Mouse (Mus musculus): ENCODE data around the gene Foxa2. TPM values are rescaled to one million over a fixed set of nuclear protein-coding genes. Genes with fewer than 3 reads are reported as not detected.

The Foxa2 gene
- not detected in 2 replicates for polyA plus RNA-seq (2012; ENCODE audit: insufficient read depth, insufficient read length, missing spikeins)

- Histone ChIP-seq H3K4me3 (ENCODE audit: insufficient read depth, low read length) (no peak within 1 kb of the TSS), H3K4me1 (ENCODE audit: control insufficient read depth, insufficient read depth, low read length) (no peaks in the 10 kb centered on the region), H3K27ac (ENCODE audit: insufficient read depth, low read depth, low read length) (no peak within 1 kb of the TSS)
- TF ChIP-seq CTCF (IDR thresholded peaks at IDR 0.05; ENCODE audit: low read depth, low read length) = no peak
- no peak for TF ChIP-seq POLR2A (IDR thresholded peaks at IDR 0.05; ENCODE audit: borderline replicate concordance, low read depth, low read length)
Measured at GRCm38 (mm10) chr2:148046799-148047165, at the start of gene Foxa2. Gene Foxa2 (minus strand): TSS chr2:148046969.

GRCm38 (mm10) chr2:148092089-148092488 is 45.3 kb upstream of the Foxa2 start:
- H3K4me3 ChIP-seq (ENCODE audit: insufficient read depth, low read length) = no peak overlapping the region
- no peaks in the 10 kb centered on the region for H3K4me1 ChIP-seq (ENCODE audit: control insufficient read depth, insufficient read depth, low read length)
- TF ChIP-seq POLR2A (IDR thresholded peaks at IDR 0.05; ENCODE audit: borderline replicate concordance, low read depth, low read length) (no peak), CTCF (IDR thresholded peaks at IDR 0.05; ENCODE audit: low read depth, low read length) (no peak)
- H3K27ac ChIP-seq (ENCODE audit: insufficient read depth, low read depth, low read length) = no peak overlapping the region

GRCm38 (mm10) chr2:148091657-148092056 is 44.9 kb upstream of the Foxa2 start:
- Histone ChIP-seq H3K27ac (ENCODE audit: insufficient read depth, low read depth, low read length) (no peak overlapping the region), H3K4me1 (ENCODE audit: control insufficient read depth, insufficient read depth, low read length) (no peaks in the 10 kb centered on the region), H3K4me3 (ENCODE audit: insufficient read depth, low read length) (no peak overlapping the region)
- no peak for TF ChIP-seq CTCF (IDR thresholded peaks at IDR 0.05; ENCODE audit: low read depth, low read length)
- TF ChIP-seq POLR2A (IDR thresholded peaks at IDR 0.05; ENCODE audit: borderline replicate concordance, low read depth, low read length) = no peak

- no peaks in the 10 kb centered on the region for H3K4me1 ChIP-seq (ENCODE audit: control insufficient read depth, insufficient read depth, low read length)
- H3K27ac ChIP-seq (ENCODE audit: insufficient read depth, low read depth, low read length) = no peak overlapping the region
- H3K4me3 ChIP-seq (ENCODE audit: insufficient read depth, low read length) = no peak overlapping the region
- TF ChIP-seq POLR2A (IDR thresholded peaks at IDR 0.05; ENCODE audit: borderline replicate concordance, low read depth, low read length) = no peak
- TF ChIP-seq CTCF (IDR thresholded peaks at IDR 0.05; ENCODE audit: low read depth, low read length) = no peak
Measured at GRCm38 (mm10) chr2:148090071-148090470, 43.3 kb upstream of the Foxa2 start.

- Histone ChIP-seq H3K4me3 (ENCODE audit: insufficient read depth, low read length) (no peak overlapping the region), H3K27ac (ENCODE audit: insufficient read depth, low read depth, low read length) (no peak overlapping the region), H3K4me1 (ENCODE audit: control insufficient read depth, insufficient read depth, low read length) (no peaks in the 10 kb centered on the region)
- TF ChIP-seq CTCF (IDR thresholded peaks at IDR 0.05; ENCODE audit: low read depth, low read length) = no peak
- no peak for TF ChIP-seq POLR2A (IDR thresholded peaks at IDR 0.05; ENCODE audit: borderline replicate concordance, low read depth, low read length)
Measured at GRCm38 (mm10) chr2:148085529-148085928, 38.8 kb upstream of the Foxa2 start.

GRCm38 (mm10) chr2:148085126-148085525 is 38.4 kb upstream of the Foxa2 start:
- TF ChIP-seq CTCF (IDR thresholded peaks at IDR 0.05; ENCODE audit: low read depth, low read length) (no peak), POLR2A (IDR thresholded peaks at IDR 0.05; ENCODE audit: borderline replicate concordance, low read depth, low read length) (no peak)
- Histone ChIP-seq H3K4me3 (ENCODE audit: insufficient read depth, low read length) (no peak overlapping the region), H3K4me1 (ENCODE audit: control insufficient read depth, insufficient read depth, low read length) (no peaks in the 10 kb centered on the region), H3K27ac (ENCODE audit: insufficient read depth, low read depth, low read length) (no peak overlapping the region)

- Histone ChIP-seq H3K27ac (ENCODE audit: insufficient read depth, low read depth, low read length) (no peak overlapping the region), H3K4me1 (ENCODE audit: control insufficient read depth, insufficient read depth, low read length) (no peaks in the 10 kb centered on the region), H3K4me3 (ENCODE audit: insufficient read depth, low read length) (no peak overlapping the region)
- no peak for TF ChIP-seq POLR2A (IDR thresholded peaks at IDR 0.05; ENCODE audit: borderline replicate concordance, low read depth, low read length)
- TF ChIP-seq CTCF (IDR thresholded peaks at IDR 0.05; ENCODE audit: low read depth, low read length) = no peak
Measured at GRCm38 (mm10) chr2:148082283-148082682, 35.5 kb upstream of the Foxa2 start.

- Histone ChIP-seq H3K4me3 (ENCODE audit: insufficient read depth, low read length) (no peak overlapping the region), H3K27ac (ENCODE audit: insufficient read depth, low read depth, low read length) (no peak overlapping the region), H3K4me1 (ENCODE audit: control insufficient read depth, insufficient read depth, low read length) (no peaks in the 10 kb centered on the region)
- no peak for TF ChIP-seq POLR2A (IDR thresholded peaks at IDR 0.05; ENCODE audit: borderline replicate concordance, low read depth, low read length)
- no peak for TF ChIP-seq CTCF (IDR thresholded peaks at IDR 0.05; ENCODE audit: low read depth, low read length)
Measured at GRCm38 (mm10) chr2:148060705-148061104, 13.9 kb upstream of the Foxa2 start.

GRCm38 (mm10) chr2:148053411-148053810 is 6.6 kb upstream of the Foxa2 start:
- H3K4me1 ChIP-seq (ENCODE audit: control insufficient read depth, insufficient read depth, low read length) = no peaks in the 10 kb centered on the region
- no peak overlapping the region for H3K27ac ChIP-seq (ENCODE audit: insufficient read depth, low read depth, low read length)
- no peak overlapping the region for H3K4me3 ChIP-seq (ENCODE audit: insufficient read depth, low read length)
- no peak for TF ChIP-seq POLR2A (IDR thresholded peaks at IDR 0.05; ENCODE audit: borderline replicate concordance, low read depth, low read length)
- TF ChIP-seq CTCF (IDR thresholded peaks at IDR 0.05; ENCODE audit: low read depth, low read length) = no peak

GRCm38 (mm10) chr2:148048484-148049129 is 1.8 kb upstream of the Foxa2 start:
- Histone ChIP-seq H3K27ac (ENCODE audit: insufficient read depth, low read depth, low read length) (no peak overlapping the region), H3K4me1 (ENCODE audit: control insufficient read depth, insufficient read depth, low read length) (no peaks in the 10 kb centered on the region), H3K4me3 (ENCODE audit: insufficient read depth, low read length) (no peak overlapping the region)
- TF ChIP-seq CTCF (IDR thresholded peaks at IDR 0.05; ENCODE audit: low read depth, low read length) = peak; percentile 77
- no peak for TF ChIP-seq POLR2A (IDR thresholded peaks at IDR 0.05; ENCODE audit: borderline replicate concordance, low read depth, low read length)

Measured in bone marrow macrophage, adult 2 months (primary cell).